Mouse (Mus musculus) bone marrow, adult 2 months (tissue): ENCODE data around the gene Cog1.

ENCODE experiments used
- CTCF ChIP-seq: fragments of 200-500 bp; IDR thresholded peaks from 2 replicates; pipeline ENCODE4 v1.5.1; 2011; ENCODE audit warnings: low read length, control low read depth; ENCODE audit not compliant: control insufficient read depth, insufficient read depth
- POLR2A ChIP-seq: fragments of 200-500 bp; IDR thresholded peaks from 2 replicates; pipeline ENCODE4 v1.6.1; 2011; ENCODE audit warnings: low read depth, mild to moderate bottlenecking, control low read depth, low read length, borderline replicate concordance; ENCODE audit not compliant: control insufficient read depth

GRCm38 (mm10) chr11:113668857-113669256 is 19.9 kb downstream of the Cog1 start:
- TF ChIP-seq CTCF (no peak), POLR2A (no peak)
